Mouse (Mus musculus) limb, embryonic 12.5 days (tissue): Measurements from ENCODE around the gene Thbd. TPM values are rescaled to one million over a fixed set of nuclear protein-coding genes. Genes with fewer than 3 reads are reported as not detected.

Experiments used
- ATAC-seq: fragments of 200-750 bp; cut with Nextera tagmentation; 2 replicates; pipeline ENCODE4 v1.8.0; 2017; ENCODE audit warnings: low read depth, moderate TSS enrichment; ENCODE audit not compliant: insufficient number of reproducible peaks, insufficient read depth, low FRiP score, low TSS enrichment
- H3K27ac ChIP-seq: fragments of 300-500 bp; sonication (generic); 2 replicates; pipeline ENCODE4 v1.5.1; 2016; ENCODE audit warnings: mild to moderate bottlenecking, moderate library complexity
- H3K27me3 ChIP-seq: fragments of 300-500 bp; sonication (generic); 2 replicates; pipeline ENCODE4 v1.6.1; 2016; ENCODE audit warnings: mild to moderate bottlenecking, moderate library complexity
- H3K36me3 ChIP-seq: fragments of 300-500 bp; sonication (generic); 2 replicates; pipeline ENCODE4 v1.6.1; 2016; ENCODE audit warnings: mild to moderate bottlenecking, moderate library complexity
- H3K4me1 ChIP-seq: fragments of 300-500 bp; sonication (generic); replicated peaks from 2 replicates; pipeline ENCODE4 v1.6.1; 2016
- H3K4me2 ChIP-seq: fragments of 300-500 bp; sonication (generic); 2 replicates; pipeline ENCODE4 v1.6.1; 2016; ENCODE audit warnings: mild to moderate bottlenecking, moderate library complexity
- H3K4me3 ChIP-seq: fragments of 300-500 bp; sonication (generic); replicated peaks from 2 replicates; pipeline ENCODE4 v1.5.1; 2016; ENCODE audit warnings: mild to moderate bottlenecking
- H3K9ac ChIP-seq: fragments of 300-500 bp; sonication (generic); replicated peaks from 2 replicates; pipeline ENCODE4 v1.6.1; 2016; ENCODE audit warnings: mild to moderate bottlenecking, moderate library complexity
- H3K9me3 ChIP-seq: fragments of 300-500 bp; sonication (generic); 2 replicates; pipeline ENCODE4 v1.6.1; 2016; ENCODE audit warnings: mild to moderate bottlenecking, moderate library complexity
- WGBS: fragments of 180-500 bp; shearing (Covaris S2); methylation state at CpG from one replicate; pipeline ENCODE4 v1.1.7; 2016; 5-methylcytosine and 5-hydroxymethylcytosine counted together
- polyA plus RNA-seq: library from polyadenylated mRNA; unstranded; fragments of >200 nt; fragmentation: Nextera tagmentation; extraction: Ambion mirVana; gene quantifications from 2 replicates; pipeline ENCODE4 v1.2.1, GENCODE M21; 2016

Gene Thbd
- 4.8 and 6.2 TPM in 2 replicates for polyA plus RNA-seq

DNA sequence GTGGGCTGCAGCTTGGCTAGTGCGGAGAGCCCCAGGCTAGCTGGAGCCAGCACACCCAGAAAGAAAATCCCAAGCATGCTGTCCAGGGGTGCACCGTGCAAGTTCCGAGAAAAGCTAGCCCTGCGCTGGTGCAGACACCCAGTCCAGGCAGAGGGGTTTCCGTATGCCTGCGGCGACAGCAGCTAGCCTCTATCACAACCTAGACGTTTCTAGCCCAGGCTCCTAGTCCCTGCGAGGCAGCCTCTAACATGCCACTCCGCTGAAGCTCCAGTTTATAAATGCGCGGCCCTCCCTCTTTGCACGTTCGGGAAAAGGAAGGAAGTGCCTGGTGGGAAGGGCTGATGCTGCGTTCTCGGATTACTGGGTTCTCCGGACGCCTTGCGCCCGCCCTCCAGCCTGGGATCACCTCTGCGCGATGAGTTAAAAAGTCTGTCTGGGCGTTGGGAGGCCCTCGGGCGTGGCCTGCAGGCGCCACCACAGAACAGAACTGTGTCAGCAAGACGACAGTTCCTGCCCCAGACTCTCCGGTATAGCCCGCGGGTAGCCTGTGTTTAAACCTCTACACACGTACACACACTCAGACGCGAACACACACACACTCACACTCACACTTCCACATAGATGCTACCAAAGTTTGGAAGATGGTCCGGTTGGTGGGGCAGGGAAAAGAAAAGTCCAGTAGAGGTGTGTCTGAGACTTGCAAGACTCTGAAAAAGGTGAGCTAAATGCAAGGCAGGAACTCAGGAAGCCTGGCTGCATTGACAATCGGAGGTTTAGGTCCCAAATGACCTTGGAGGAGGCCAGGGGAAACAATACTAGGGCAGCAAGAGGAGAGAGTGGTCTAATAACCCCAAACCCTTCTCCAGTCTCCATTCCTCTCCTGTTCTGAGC is at the start of gene Thbd:
Gene Thbd (minus strand): TSS at position 319 of the 891 bp plus-strand sequence.
- ATAC-seq, result peak; percentile 69
- Histone ChIP-seq H3K9me3 (no peaks in the 10 kb centered on the region), H3K36me3 (no peaks in the 10 kb centered on the region), H3K9ac (peak within 1 kb of the TSS; percentile 45; the same call in 1 of the 2 replicates), H3K4me1 (peaks cover 27% of the 10 kb centered on the region), H3K27me3 (peaks cover 50% of the 10 kb centered on the region), H3K4me2 (peak within 1 kb of the TSS; percentile 72), H3K4me3 (peak within 1 kb of the TSS; percentile 41), H3K27ac (no peak within 1 kb of the TSS)
- 2% methylated on average over 35 of the region's 35 CpGs for WGBS

DNA sequence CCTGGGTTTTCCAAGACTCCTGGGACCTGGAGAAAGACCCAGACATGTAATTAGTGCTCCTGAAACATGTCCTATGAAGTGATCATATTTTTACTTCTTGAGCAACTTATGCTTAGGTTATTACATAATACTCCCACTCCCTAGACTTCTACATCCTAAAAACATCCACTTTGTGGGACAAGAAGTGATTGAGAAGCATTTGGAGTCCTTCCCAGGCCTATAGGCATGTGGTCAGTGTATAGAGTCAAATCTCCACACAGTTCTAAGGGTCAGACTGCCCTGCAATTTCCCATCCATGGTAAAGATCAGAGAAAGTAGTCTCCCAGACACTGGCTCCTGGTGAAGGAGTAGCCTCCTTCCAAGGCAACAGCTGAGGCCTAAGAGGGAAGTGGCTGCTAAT is 47.4 kb upstream of the Thbd start:
- no peaks in the 10 kb centered on the region for H3K4me1 ChIP-seq
- no peak overlapping the region for H3K27ac ChIP-seq
- no peak overlapping the region for H3K4me3 ChIP-seq
- no peak overlapping the region for H3K4me2 ChIP-seq
- H3K27me3 ChIP-seq, result no peaks in the 10 kb centered on the region
- H3K9ac ChIP-seq, result no peak overlapping the region
- no peaks in the 10 kb centered on the region for H3K9me3 ChIP-seq
- ATAC-seq, result no peak
- no peaks in the 10 kb centered on the region for H3K36me3 ChIP-seq

GRCm38 (mm10) chr2:148454014-148454542 is 46.1 kb upstream of the Thbd start:
- no peaks in the 10 kb centered on the region for H3K27me3 ChIP-seq
- H3K9me3 ChIP-seq, result no peaks in the 10 kb centered on the region
- H3K4me2 ChIP-seq, result no peak overlapping the region
- no peaks in the 10 kb centered on the region for H3K4me1 ChIP-seq
- no peak overlapping the region for H3K9ac ChIP-seq
- H3K4me3 ChIP-seq, result no peak overlapping the region
- ATAC-seq, result no peak
- H3K36me3 ChIP-seq, result no peaks in the 10 kb centered on the region
- WGBS, result 68% methylated on average over 4 of the region's 4 CpGs
- H3K27ac ChIP-seq, result no peak overlapping the region

DNA sequence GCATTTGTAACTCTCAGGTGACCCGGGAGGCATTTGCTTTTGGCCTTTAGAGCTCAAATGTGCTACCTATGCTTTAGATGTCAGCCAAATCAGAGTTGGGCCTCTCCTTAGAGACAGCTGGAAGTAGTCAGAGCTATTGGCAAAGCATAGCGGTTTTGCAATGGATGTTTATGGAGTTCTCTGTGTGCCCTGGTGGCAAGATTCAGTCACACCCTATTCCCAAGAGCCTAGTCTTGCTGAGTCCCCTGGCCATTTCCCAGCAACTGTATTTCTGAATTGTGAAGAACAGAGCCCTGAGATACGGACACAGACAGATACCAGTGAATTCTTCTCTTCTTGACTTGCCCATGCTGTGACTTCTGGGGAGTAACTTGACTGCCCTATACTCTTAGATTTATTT is 45.1 kb upstream of the Thbd start:
- 82% methylated on average over 3 of the region's 3 CpGs for WGBS
- H3K9ac ChIP-seq, result no peak overlapping the region
- no peak overlapping the region for H3K4me3 ChIP-seq
- no peak overlapping the region for H3K4me2 ChIP-seq
- H3K4me1 ChIP-seq, result no peaks in the 10 kb centered on the region
- H3K27me3 ChIP-seq, result no peaks in the 10 kb centered on the region
- no peak overlapping the region for H3K27ac ChIP-seq
- no peaks in the 10 kb centered on the region for H3K36me3 ChIP-seq
- ATAC-seq, result no peak
- no peaks in the 10 kb centered on the region for H3K9me3 ChIP-seq

GRCm38 (mm10) chr2:148451498-148451897 is 43.5 kb upstream of the Thbd start:
- Histone ChIP-seq H3K4me1 (no peaks in the 10 kb centered on the region), H3K4me2 (no peak overlapping the region), H3K27me3 (no peaks in the 10 kb centered on the region), H3K27ac (no peak overlapping the region), H3K9ac (no peak overlapping the region), H3K9me3 (no peaks in the 10 kb centered on the region), H3K36me3 (no peaks in the 10 kb centered on the region), H3K4me3 (no peak overlapping the region)
- 64% methylated on average over 5 of the region's 5 CpGs for WGBS
- ATAC-seq, result no peak

DNA sequence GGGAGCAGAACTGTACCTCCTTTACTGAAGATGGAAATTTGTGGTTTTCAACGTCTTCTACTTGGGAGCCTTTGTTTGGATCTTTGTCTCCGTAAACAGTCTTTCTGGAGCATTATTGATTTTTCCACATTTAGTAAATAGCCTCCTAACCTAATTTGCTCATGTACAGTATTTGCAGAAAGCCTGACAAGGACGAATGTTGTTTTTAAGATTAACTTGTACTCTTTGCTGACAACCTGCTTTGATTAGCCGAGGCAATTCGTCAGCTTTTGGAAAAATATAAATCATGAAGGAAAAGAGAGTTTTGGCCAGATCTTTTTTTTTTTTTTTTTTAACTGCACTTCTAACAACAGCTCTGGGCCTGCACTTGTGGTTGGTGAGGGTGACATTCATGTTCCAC is 42.6 kb upstream of the Thbd start:
- ATAC-seq, result no peak
- Histone ChIP-seq H3K4me2 (no peak overlapping the region), H3K27ac (no peak overlapping the region), H3K9ac (no peak overlapping the region), H3K9me3 (no peaks in the 10 kb centered on the region), H3K27me3 (no peaks in the 10 kb centered on the region), H3K4me3 (no peak overlapping the region), H3K36me3 (no peaks in the 10 kb centered on the region), H3K4me1 (no peaks in the 10 kb centered on the region)
- WGBS, result 87% methylated on average over 5 of the region's 5 CpGs

DNA sequence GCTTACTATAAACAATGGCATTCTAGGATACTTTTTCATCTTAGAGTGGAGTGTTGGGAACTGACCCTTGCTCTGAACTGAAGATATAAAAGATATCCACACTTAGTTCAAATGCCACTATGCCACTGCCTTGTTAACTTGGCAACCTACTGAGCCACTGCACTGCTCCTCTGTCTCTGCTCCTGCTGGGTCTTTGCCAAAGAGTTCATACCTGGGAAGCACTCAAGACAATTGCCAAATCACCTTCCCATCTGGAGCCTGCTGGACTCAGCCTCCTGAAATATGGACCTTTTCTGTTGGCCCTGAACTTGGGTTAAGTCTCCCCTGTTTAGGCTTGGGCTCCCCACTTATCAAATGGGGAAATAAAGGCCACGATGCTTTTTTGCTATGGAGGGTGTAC is 41.7 kb upstream of the Thbd start:
- Histone ChIP-seq H3K9me3 (no peaks in the 10 kb centered on the region), H3K9ac (no peak overlapping the region), H3K4me2 (no peak overlapping the region), H3K27ac (no peak overlapping the region), H3K36me3 (no peaks in the 10 kb centered on the region), H3K27me3 (no peaks in the 10 kb centered on the region), H3K4me1 (no peaks in the 10 kb centered on the region), H3K4me3 (no peak overlapping the region)
- no peak for ATAC-seq
- WGBS, result 91% methylated on average over 1 of the region's 1 CpGs

DNA sequence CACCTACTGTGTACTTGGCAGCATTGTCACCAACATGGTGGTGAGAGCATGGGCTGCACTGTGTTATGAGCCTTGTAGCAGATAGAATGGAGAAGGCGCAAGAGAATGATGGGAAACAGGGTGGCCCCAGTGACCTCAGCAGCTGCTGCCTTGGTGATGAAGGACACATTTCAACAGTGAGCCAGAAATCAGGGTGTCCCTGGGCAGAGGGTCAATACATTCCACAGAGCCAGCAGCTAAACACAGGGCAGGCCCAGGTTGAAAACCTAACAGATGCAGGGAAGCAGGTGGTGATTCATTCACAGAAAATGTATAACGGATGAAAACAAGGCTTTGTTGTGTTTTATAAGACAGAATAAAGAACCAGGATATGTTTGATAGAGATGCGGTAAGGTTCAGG is 38.5 kb upstream of the Thbd start:
- 85% methylated on average over 3 of the region's 3 CpGs for WGBS
- Histone ChIP-seq H3K4me1 (no peaks in the 10 kb centered on the region), H3K27me3 (peaks cover 5% of the 10 kb centered on the region; the same call in 1 of the 2 replicates), H3K9me3 (no peaks in the 10 kb centered on the region), H3K4me2 (no peak overlapping the region), H3K36me3 (no peaks in the 10 kb centered on the region), H3K27ac (no peak overlapping the region), H3K4me3 (no peak overlapping the region), H3K9ac (no peak overlapping the region)
- ATAC-seq, result no peak

DNA sequence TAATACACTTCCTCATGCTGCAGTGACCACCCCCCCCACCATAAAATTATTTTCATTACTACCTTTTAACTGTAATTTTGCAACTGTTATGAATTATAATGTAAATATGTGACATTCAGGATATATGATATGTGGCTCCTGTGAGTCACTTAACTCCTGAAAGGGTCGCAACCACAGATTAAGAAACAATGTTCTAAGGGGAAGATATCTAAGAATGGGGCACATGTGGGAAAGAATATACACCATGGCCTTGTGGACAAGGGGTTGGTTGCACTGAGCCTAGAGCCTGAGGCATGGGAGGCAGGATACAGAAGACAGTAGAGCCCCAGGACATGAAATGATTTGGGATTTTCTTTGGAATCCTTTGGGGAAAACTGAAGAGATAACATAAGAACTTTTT is 37.6 kb upstream of the Thbd start:
- no peaks in the 10 kb centered on the region for H3K9me3 ChIP-seq
- whole genome bisulfite sequencing, result 87% methylated on average over 1 of the region's 1 CpGs
- H3K4me1 ChIP-seq, result no peaks in the 10 kb centered on the region
- no peak overlapping the region for H3K27ac ChIP-seq
- H3K27me3 ChIP-seq, result peaks cover 5% of the 10 kb centered on the region; the same call in 1 of the 2 replicates
- no peak for ATAC-seq
- no peaks in the 10 kb centered on the region for H3K36me3 ChIP-seq
- no peak overlapping the region for H3K4me3 ChIP-seq
- no peak overlapping the region for H3K4me2 ChIP-seq
- H3K9ac ChIP-seq, result no peak overlapping the region

DNA sequence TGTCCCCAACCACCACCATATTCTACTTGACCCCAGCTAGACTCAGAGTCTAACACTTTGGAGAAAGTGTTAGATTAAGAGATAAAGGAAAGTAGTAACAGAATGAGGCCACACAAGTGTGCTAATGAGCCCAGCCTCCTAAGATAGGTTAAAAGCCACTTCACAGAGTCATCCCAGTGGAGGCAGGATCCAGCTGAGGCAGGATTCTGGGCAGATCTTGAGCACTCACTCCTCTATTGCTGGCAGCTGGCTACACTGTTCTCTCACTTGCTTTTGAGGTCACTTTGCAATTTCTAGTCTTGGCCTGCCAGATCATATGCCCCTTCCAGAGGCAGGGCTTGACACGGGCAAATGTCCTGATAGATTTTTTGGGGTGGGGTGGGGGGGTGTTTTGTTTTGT is 36.5 kb upstream of the Thbd start:
- no peaks in the 10 kb centered on the region for H3K36me3 ChIP-seq
- no peaks in the 10 kb centered on the region for H3K9me3 ChIP-seq
- H3K9ac ChIP-seq, result no peak overlapping the region
- H3K4me2 ChIP-seq, result no peak overlapping the region
- H3K27me3 ChIP-seq, result peaks cover 5% of the 10 kb centered on the region; the same call in 1 of the 2 replicates
- H3K27ac ChIP-seq, result no peak overlapping the region
- no peak for ATAC-seq
- no peak overlapping the region for H3K4me3 ChIP-seq
- 51% methylated on average over 1 of the region's 1 CpGs for WGBS
- H3K4me1 ChIP-seq, result no peaks in the 10 kb centered on the region

- Histone ChIP-seq H3K36me3 (no peaks in the 10 kb centered on the region), H3K4me2 (no peak within 1 kb of the TSS), H3K4me3 (peak within 1 kb of the TSS; percentile 11; the same call in 1 of the 2 replicates), H3K9ac (no peak within 1 kb of the TSS), H3K4me1 (no peaks in the 10 kb centered on the region), H3K27me3 (peaks cover 5% of the 10 kb centered on the region; the same call in 1 of the 2 replicates), H3K27ac (peak within 1 kb of the TSS; percentile 47), H3K9me3 (no peaks in the 10 kb centered on the region)
- ATAC-seq, result no peak
- 57% methylated on average over 13 of the region's 13 CpGs for WGBS
These were observed 35.4 kb upstream of the Thbd start, which contains the start of gene Cd93 for GRCm38 (mm10) chr2:148443249-148443958. Cd93 (minus strand) TSS chr2:148443563.
